Comparison of ENCODE assay signal across 8 mouse cellular contexts in the genomic region with DNA sequence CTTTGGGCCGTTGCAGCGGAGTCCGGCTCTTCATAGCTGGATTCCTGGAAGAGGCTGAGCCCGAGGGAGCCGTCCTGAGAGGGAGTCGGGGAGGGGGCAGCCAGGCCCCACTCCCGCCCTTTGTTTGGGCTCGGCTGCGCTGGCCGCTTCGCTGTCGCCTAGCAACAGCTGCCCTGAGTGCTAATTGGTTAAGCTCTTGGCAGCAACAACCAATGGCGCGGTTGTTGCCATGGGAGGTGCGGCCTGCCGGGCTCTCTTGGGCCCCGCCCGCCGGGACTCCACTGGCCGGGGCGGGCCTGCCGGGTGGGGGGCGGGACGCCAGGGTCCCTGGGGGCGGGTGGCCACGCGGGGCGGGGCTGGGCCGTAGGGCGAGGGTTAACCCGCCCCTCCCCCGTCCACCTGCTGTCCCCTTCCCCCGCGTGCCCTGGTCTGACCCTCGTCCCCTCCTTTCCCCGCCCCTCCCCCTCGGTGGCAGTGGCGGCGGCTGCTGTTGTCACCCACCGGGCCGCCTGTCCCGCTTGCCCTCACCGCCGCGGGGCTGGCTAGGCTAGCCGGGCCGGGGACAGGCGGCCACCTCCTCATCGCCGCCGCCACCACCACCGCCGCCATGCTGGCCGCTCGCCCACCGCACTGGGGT. TPM values are rescaled to one million over a fixed set of nuclear protein-coding genes. Genes with fewer than 3 reads are reported as not detected.
A peak's percentile ranks its signal among the peaks of the same experiment; 100 is the strongest.
DNase-seq lines count a peak whose midpoint lies in the region; ATAC-seq lines count a peak whose summit lies in the region.

No protein-coding gene starts in this region.

- peak overlapping the region; percentile 96 for H3K9ac ChIP-seq in heart, embryonic 13.5 days
- H3K9ac ChIP-seq in liver, embryonic 12.5 days, result peak overlapping the region; percentile 85
- H3K9ac ChIP-seq in stomach, embryonic 15.5 days, result peak overlapping the region; percentile 83

- peak overlapping the region; percentile 89 for H3K4me3 ChIP-seq in brown adipose tissue, adult 24 weeks (ENCODE audit: insufficient read depth, low read depth, low read length)
- H3K4me3 ChIP-seq in heart, embryonic 13.5 days, result peak overlapping the region; percentile 99
- H3K4me3 ChIP-seq in liver, embryonic 12.5 days, result peak overlapping the region; percentile 92
- peak overlapping the region; percentile 98 for H3K4me3 ChIP-seq in stomach, embryonic 15.5 days (replicated peaks)

- H3K4me2 ChIP-seq in heart, embryonic 13.5 days, result peak overlapping the region; percentile 97
- H3K4me2 ChIP-seq in liver, embryonic 12.5 days, result peak overlapping the region; percentile 100
- peak overlapping the region; percentile 89 for H3K4me2 ChIP-seq in stomach, embryonic 15.5 days

- H3K27me3 ChIP-seq in heart, embryonic 13.5 days (replicated peaks), result no peaks in the 10 kb centered on the region
- H3K27me3 ChIP-seq in liver, embryonic 12.5 days (replicated peaks), result no peaks in the 10 kb centered on the region
- H3K27me3 ChIP-seq in stomach, embryonic 15.5 days (replicated peaks), result no peaks in the 10 kb centered on the region

- peak overlapping the region; percentile 79 for H3K27ac ChIP-seq in brown adipose tissue, adult 24 weeks (replicated peaks; ENCODE audit: low read depth, low read length)
- H3K27ac ChIP-seq in heart, embryonic 13.5 days (replicated peaks), result peak overlapping the region; percentile 91
- H3K27ac ChIP-seq in liver, embryonic 12.5 days, result peak overlapping the region; percentile 90
- peak overlapping the region; percentile 88 for H3K27ac ChIP-seq in stomach, embryonic 15.5 days

- WGBS in heart, embryonic 13.5 days, result 1% methylated on average over 34 of the region's 56 CpGs
- WGBS in liver, embryonic 12.5 days (ENCODE audit: insufficient replicate concordance), result 2% methylated on average over 48 of the region's 56 CpGs
- WGBS in stomach, embryonic 15.5 days, result under 1% methylated on average over 40 of the region's 56 CpGs

- H3K9me3 ChIP-seq in heart, embryonic 13.5 days, result no peaks in the 10 kb centered on the region
- no peaks in the 10 kb centered on the region for H3K9me3 ChIP-seq in liver, embryonic 12.5 days (replicated peaks)
- H3K9me3 ChIP-seq in stomach, embryonic 15.5 days, result no peaks in the 10 kb centered on the region

- no peaks in the 10 kb centered on the region for H3K4me1 ChIP-seq in brown adipose tissue, adult 24 weeks (ENCODE audit: control insufficient read depth, insufficient read depth, insufficient read length, low read length)
- peaks cover 13% of the 10 kb centered on the region for H3K4me1 ChIP-seq in heart, embryonic 13.5 days
- peaks cover 22% of the 10 kb centered on the region for H3K4me1 ChIP-seq in liver, embryonic 12.5 days
- peaks cover 11% of the 10 kb centered on the region for H3K4me1 ChIP-seq in stomach, embryonic 15.5 days

- peaks cover 77% of the 10 kb centered on the region for H3K36me3 ChIP-seq in heart, embryonic 13.5 days
- peaks cover 81% of the 10 kb centered on the region for H3K36me3 ChIP-seq in liver, embryonic 12.5 days
- H3K36me3 ChIP-seq in stomach, embryonic 15.5 days, result peaks cover 64% of the 10 kb centered on the region

- peak; percentile 96 for DNase-seq in CD4-positive helper T cell, adult 2 months (ENCODE audit: low read depth, low spot score)
- peak; percentile 43 for DNase-seq in fat pad, adult 2 months (ENCODE audit: extremely low read depth, low read depth, low spot score)
- DNase-seq in kidney, postnatal 10 days, result peak; percentile 97
- DNase-seq in natural killer cell, adult 2 months (ENCODE audit: low spot score in 2 of 2), result peak; percentile 88 to 91

- ATAC-seq in heart, embryonic 13.5 days (ENCODE audit: extremely low read depth, insufficient number of reproducible peaks, low FRiP score, low TSS enrichment), result peak; percentile 92
- ATAC-seq in liver, embryonic 12.5 days, result peak; percentile 92
- peak; percentile 94 for ATAC-seq in stomach, embryonic 15.5 days (ENCODE audit: insufficient read depth, low FRiP score, low read depth)

RNA-seq across cellular contexts. Expression of a gene that starts 0.6 kb away (rescaled TPM):
- 17.9 and 26.8 TPM in 2 replicates for polyA plus RNA-seq in brown adipose tissue, adult 24 weeks (2012; ENCODE audit: insufficient read depth, insufficient read length, missing spikeins)
- 8.8 and 9.0 TPM in 2 replicates for polyA plus RNA-seq in heart, embryonic 13.5 days (2015; fragmentation: Nextera tagmentation; extraction: Ambion mirVana)
- 2.8 and 3.1 TPM in 2 replicates for polyA plus RNA-seq in liver, embryonic 12.5 days (2016; fragmentation: Nextera tagmentation; extraction: Ambion mirVana)
- 8.1 and 9.3 TPM in 2 replicates for polyA plus RNA-seq in stomach, embryonic 15.5 days (2015; fragmentation: Nextera tagmentation; extraction: Ambion mirVana)

RNA-seq across cellular contexts. Expression of a gene that starts 10.3 kb away (rescaled TPM):
- polyA plus RNA-seq in brown adipose tissue, adult 24 weeks (2012; ENCODE audit: insufficient read depth, insufficient read length, missing spikeins), result 19.9 and 25.7 TPM in 2 replicates
- polyA plus RNA-seq in heart, embryonic 13.5 days (2015; fragmentation: Nextera tagmentation; extraction: Ambion mirVana), result 81.3 and 86.7 TPM in 2 replicates
- polyA plus RNA-seq in liver, embryonic 12.5 days (2016; fragmentation: Nextera tagmentation; extraction: Ambion mirVana), result 150 and 152 TPM in 2 replicates
- 108 and 135 TPM in 2 replicates for polyA plus RNA-seq in stomach, embryonic 15.5 days (2015; fragmentation: Nextera tagmentation; extraction: Ambion mirVana)

RNA-seq across cellular contexts. Expression of a gene that starts 50.6 kb away (rescaled TPM):
- not detected in 2 replicates for polyA plus RNA-seq in brown adipose tissue, adult 24 weeks (2012; ENCODE audit: insufficient read depth, insufficient read length, missing spikeins)
- 0.05 TPM in 1 of 2 replicates, not detected in the other for polyA plus RNA-seq in heart, embryonic 13.5 days (2015; fragmentation: Nextera tagmentation; extraction: Ambion mirVana)
- polyA plus RNA-seq in liver, embryonic 12.5 days (2016; fragmentation: Nextera tagmentation; extraction: Ambion mirVana), result 0.01 TPM in 1 of 2 replicates, not detected in the other
- 0.04 and 0.05 TPM in 2 replicates for polyA plus RNA-seq in stomach, embryonic 15.5 days (2015; fragmentation: Nextera tagmentation; extraction: Ambion mirVana)

Comparison
In these comparisons a context has a peak if more than half of its experiments do, and no peak if none do; other contexts are left out.
1. Peak in every context shown above with its lines: DNase-seq, ATAC-seq, H3K4me3 ChIP-seq and H3K27ac ChIP-seq.
2. DNase-seq: peak in every context shown above with its lines; median percentile 97 in kidney, postnatal 10 days; 96 in CD4-positive helper T cell, adult 2 months; 90 in natural killer cell, adult 2 months; 43 in fat pad, adult 2 months.